Mouse (Mus musculus): ENCODE measurements around the gene Mmrn1. TPM values are rescaled to one million over a fixed set of nuclear protein-coding genes. Genes with fewer than 3 reads are reported as not detected.
"Not testable (repeated sequence)": the region's sequence is repeated elsewhere in the genome, so short reads cannot be mapped to it uniquely, and the experiment has no call there.

Mmrn1 gene
- 8.3 and 8.4 TPM in 2 replicates for polyA plus RNA-seq (2015; fragmentation: Nextera tagmentation; extraction: Ambion mirVana)

DNA sequence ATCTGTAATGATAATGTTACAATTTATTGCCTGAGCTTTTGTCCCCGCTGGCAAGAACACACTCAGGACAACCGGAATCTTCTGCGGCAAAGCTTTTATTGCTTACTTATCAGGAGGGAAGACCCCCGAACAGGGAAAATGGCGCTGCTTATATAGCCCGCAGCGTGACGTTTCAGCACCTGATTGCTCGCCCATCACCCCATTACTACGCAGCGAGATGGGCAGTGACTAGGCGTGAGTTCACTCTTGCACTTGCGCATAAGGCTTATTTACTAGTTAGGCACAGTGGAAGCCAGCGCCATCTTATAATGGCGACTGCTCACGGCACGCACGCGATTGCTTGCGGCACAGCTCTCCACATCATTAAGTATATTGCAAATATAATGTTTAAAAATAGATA is at the start of gene Mmrn1:
Gene Mmrn1, plus strand, starts transcription at position 301 of the 400 bp plus-strand sequence.
- not testable (repeated sequence) for H3K9ac ChIP-seq; H3K9me3 ChIP-seq (replicated peaks); H3K27me3 ChIP-seq; H3K27ac ChIP-seq (replicated peaks); ATAC-seq (ENCODE audit: insufficient number of reproducible peaks, low FRiP score, low TSS enrichment, low read depth); H3K4me3 ChIP-seq (replicated peaks); H3K4me1 ChIP-seq; H3K4me2 ChIP-seq (replicated peaks); H3K36me3 ChIP-seq
- WGBS, result 95% methylated on average over 20 of the region's 20 CpGs

DNA sequence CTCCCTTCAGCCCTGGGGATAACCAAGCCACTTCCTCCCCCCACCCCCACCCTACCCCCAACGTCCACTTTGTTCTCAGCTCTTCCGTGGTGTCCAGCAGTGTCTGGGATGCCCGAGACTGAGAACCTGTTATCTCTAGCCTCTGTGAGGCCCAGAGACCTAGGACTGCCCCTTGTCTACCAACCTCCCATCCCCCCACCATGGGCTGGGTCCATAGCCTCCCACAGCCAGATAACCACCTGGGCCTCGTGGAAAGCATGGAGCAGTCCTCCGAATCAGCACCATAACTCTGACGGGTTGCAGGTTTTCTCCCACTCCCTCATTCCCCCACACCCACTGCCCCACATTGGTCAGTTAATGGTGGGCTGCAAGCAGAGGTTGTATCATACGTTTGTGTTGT is 44.4 kb upstream of the Mmrn1 start:
- ATAC-seq (ENCODE audit: insufficient number of reproducible peaks, low FRiP score, low TSS enrichment, low read depth), result no peak
- Histone ChIP-seq H3K9me3 (replicated peaks) (no peaks in the 10 kb centered on the region), H3K27ac (replicated peaks) (no peak overlapping the region), H3K36me3 (no peaks in the 10 kb centered on the region), H3K27me3 (no peaks in the 10 kb centered on the region), H3K4me1 (no peaks in the 10 kb centered on the region), H3K4me3 (replicated peaks) (no peak overlapping the region), H3K9ac (no peak overlapping the region), H3K4me2 (replicated peaks) (no peak overlapping the region)
- 86% methylated on average over 7 of the region's 7 CpGs for WGBS

DNA sequence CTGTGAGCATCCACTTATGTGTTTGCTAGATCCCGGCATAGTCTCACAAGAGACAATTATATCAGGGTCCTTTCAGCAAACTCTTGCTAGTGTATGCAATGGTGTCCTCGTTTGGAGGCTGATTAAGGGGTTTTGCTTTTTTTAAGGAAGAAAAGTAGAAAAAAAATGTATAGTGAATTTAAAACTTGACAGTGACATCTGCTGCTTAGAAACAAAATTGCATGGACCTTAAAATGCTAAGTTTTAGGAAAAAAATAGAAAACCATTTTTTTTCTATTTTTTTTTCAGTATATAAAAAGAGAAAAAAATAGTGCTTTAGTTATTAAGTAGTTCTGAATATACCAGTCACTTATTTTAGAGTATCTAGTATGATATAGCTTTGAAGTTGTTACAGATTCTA is 43.2 kb upstream of the Mmrn1 start:
- ATAC-seq (ENCODE audit: insufficient number of reproducible peaks, low FRiP score, low TSS enrichment, low read depth), result no peak
- H3K9me3 ChIP-seq (replicated peaks), result no peaks in the 10 kb centered on the region
- no peak overlapping the region for H3K4me3 ChIP-seq (replicated peaks)
- WGBS, result 60% methylated on average over 2 of the region's 2 CpGs
- no peak overlapping the region for H3K27ac ChIP-seq (replicated peaks)
- no peak overlapping the region for H3K9ac ChIP-seq
- H3K36me3 ChIP-seq, result no peaks in the 10 kb centered on the region
- no peak overlapping the region for H3K4me2 ChIP-seq (replicated peaks)
- H3K4me1 ChIP-seq, result no peaks in the 10 kb centered on the region
- H3K27me3 ChIP-seq, result no peaks in the 10 kb centered on the region

DNA sequence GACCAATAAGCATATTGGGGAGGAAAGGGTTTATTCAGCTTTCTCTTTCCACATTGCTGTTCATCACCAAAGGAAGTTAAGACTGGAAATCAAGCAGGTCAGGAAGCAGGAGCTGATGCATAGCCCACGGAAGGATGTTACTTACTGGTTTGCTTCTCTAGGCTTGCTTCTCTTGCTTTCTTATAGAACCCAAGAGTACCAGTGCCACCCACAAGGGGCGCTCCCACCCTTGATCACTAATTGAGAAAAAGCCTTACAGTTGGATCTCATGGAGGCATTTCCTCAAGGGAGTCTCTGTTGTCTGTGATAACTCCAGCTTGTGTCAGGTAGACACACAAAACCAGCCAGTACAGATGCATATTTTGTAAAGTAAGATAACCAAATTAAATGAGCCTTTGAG is 17.5 kb upstream of the Mmrn1 start:
- no peaks in the 10 kb centered on the region for H3K27me3 ChIP-seq
- 83% methylated on average over 2 of the region's 2 CpGs for WGBS
- H3K9me3 ChIP-seq (replicated peaks), result no peaks in the 10 kb centered on the region
- H3K4me3 ChIP-seq (replicated peaks), result no peak overlapping the region
- H3K36me3 ChIP-seq, result no peaks in the 10 kb centered on the region
- ATAC-seq (ENCODE audit: insufficient number of reproducible peaks, low FRiP score, low TSS enrichment, low read depth), result no peak
- no peak overlapping the region for H3K4me2 ChIP-seq (replicated peaks)
- H3K27ac ChIP-seq (replicated peaks), result no peak overlapping the region
- H3K4me1 ChIP-seq, result no peaks in the 10 kb centered on the region
- H3K9ac ChIP-seq, result no peak overlapping the region

DNA sequence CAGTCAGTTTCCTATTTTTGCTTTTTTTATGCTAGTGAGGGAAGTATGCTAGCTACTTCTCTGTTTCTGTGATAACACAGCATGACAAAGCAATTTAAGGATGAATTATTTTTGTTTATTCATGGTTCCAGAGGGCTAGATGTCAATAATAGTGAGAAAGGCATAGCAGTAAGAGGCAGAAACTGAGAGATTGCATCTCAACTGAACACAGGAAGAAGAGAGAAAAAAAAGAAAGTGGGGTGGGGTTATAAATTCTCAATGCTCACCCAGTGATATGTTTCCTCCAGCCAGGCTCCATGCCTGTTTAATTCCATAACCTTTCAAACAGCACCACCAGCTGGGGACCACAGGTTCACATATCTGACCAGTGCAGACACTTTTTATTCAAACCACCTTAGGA is 6.6 kb downstream of the Mmrn1 start:
- H3K9me3 ChIP-seq (replicated peaks), result no peaks in the 10 kb centered on the region
- no peak overlapping the region for H3K9ac ChIP-seq
- H3K27me3 ChIP-seq, result no peaks in the 10 kb centered on the region
- no peaks in the 10 kb centered on the region for H3K36me3 ChIP-seq
- no peak overlapping the region for H3K4me2 ChIP-seq (replicated peaks)
- no peak for ATAC-seq (ENCODE audit: insufficient number of reproducible peaks, low FRiP score, low TSS enrichment, low read depth)
- no peak overlapping the region for H3K4me3 ChIP-seq (replicated peaks)
- no peak overlapping the region for H3K27ac ChIP-seq (replicated peaks)
- no peaks in the 10 kb centered on the region for H3K4me1 ChIP-seq

DNA sequence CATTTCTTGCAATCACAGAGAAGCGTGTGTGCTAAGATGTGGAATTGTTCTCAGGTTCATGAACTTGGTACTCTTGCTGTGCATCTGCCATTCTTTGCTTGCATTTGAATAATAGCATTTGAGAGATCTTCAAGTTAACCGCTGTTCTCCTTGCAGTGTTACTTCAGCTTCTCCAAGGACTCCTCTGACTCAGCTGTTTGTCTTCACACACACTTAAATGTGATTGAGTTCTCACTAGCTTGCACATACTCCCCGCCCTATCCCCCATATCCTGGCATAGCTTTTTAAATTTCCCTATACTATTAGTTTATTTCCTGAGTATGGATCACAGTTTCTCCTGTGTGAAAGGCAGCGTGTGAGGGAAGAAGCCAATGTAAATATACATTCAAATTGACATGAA is 10.1 kb downstream of the Mmrn1 start:
- Histone ChIP-seq H3K9me3 (replicated peaks) (no peaks in the 10 kb centered on the region), H3K9ac (no peak overlapping the region), H3K4me3 (replicated peaks) (no peak overlapping the region), H3K4me1 (no peaks in the 10 kb centered on the region), H3K27me3 (no peaks in the 10 kb centered on the region), H3K36me3 (no peaks in the 10 kb centered on the region), H3K27ac (replicated peaks) (no peak overlapping the region), H3K4me2 (replicated peaks) (no peak overlapping the region)
- ATAC-seq (ENCODE audit: insufficient number of reproducible peaks, low FRiP score, low TSS enrichment, low read depth), result no peak
- WGBS, result 62% methylated on average over 4 of the region's 4 CpGs

DNA sequence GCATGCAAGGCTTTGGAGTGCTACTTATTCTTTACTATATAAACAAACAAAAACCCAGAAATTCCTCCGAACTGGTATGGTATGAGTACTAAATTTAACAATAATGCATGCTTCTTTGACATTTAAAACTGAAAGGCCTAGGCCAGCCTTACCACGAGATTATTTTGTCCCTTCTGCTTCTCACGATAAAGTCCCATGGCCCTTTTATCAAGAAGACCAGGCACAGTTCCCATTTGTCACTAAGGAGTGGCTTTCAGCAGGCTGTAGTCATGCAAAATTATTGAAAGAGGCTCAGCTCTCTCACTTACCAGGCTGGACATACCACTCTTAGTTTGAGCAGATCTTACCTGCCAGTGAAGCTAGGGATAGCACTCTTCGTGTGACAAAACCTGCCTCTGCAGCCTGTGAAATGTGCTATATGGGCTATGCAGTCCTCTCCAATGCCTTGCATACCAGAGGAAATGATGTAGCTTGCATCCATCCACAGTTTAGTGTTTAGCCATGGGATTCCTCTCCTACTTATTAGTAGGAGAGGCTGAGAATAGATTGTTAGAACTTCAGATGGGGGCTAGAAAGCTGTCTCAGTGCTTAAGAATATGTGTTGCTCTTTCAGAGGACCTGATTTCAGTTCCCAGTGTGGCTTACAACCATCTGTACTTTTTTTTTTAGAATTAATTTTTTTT is 10.8 kb downstream of the Mmrn1 start:
- no peak overlapping the region for H3K4me2 ChIP-seq (replicated peaks)
- no peak overlapping the region for H3K4me3 ChIP-seq (replicated peaks)
- H3K9me3 ChIP-seq (replicated peaks), result no peaks in the 10 kb centered on the region
- H3K36me3 ChIP-seq, result no peaks in the 10 kb centered on the region
- no peak for ATAC-seq (ENCODE audit: insufficient number of reproducible peaks, low FRiP score, low TSS enrichment, low read depth)
- WGBS, result 66% methylated on average over 4 of the region's 4 CpGs
- no peaks in the 10 kb centered on the region for H3K4me1 ChIP-seq
- no peak overlapping the region for H3K27ac ChIP-seq (replicated peaks)
- H3K27me3 ChIP-seq, result no peaks in the 10 kb centered on the region
- no peak overlapping the region for H3K9ac ChIP-seq

DNA sequence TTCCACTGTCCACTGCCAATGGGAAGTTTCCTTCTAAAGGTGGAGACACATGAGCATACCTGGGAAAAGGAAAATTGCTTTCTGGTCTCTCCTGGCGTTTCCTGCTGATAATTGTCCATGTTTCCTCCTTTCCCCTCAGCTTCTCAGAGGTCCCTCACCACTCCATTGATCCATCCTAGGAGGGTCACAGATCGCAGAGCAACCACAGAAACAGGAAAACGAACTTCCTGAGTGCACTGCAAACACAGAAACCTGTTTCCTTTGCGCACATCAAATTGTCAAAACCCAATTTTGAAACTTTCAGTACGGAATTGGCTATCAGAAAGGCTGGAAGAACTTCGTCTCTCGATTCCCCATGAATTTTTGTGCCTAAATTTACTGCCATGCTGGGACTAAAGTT is 19.4 kb downstream of the Mmrn1 start:
- Histone ChIP-seq H3K4me1 (no peaks in the 10 kb centered on the region), H3K4me3 (replicated peaks) (no peak overlapping the region), H3K27me3 (no peaks in the 10 kb centered on the region), H3K9me3 (replicated peaks) (no peaks in the 10 kb centered on the region), H3K9ac (no peak overlapping the region), H3K36me3 (no peaks in the 10 kb centered on the region), H3K4me2 (replicated peaks) (no peak overlapping the region), H3K27ac (replicated peaks) (no peak overlapping the region)
- WGBS, result 64% methylated on average over 7 of the region's 7 CpGs
- ATAC-seq (ENCODE audit: insufficient number of reproducible peaks, low FRiP score, low TSS enrichment, low read depth), result no peak

DNA sequence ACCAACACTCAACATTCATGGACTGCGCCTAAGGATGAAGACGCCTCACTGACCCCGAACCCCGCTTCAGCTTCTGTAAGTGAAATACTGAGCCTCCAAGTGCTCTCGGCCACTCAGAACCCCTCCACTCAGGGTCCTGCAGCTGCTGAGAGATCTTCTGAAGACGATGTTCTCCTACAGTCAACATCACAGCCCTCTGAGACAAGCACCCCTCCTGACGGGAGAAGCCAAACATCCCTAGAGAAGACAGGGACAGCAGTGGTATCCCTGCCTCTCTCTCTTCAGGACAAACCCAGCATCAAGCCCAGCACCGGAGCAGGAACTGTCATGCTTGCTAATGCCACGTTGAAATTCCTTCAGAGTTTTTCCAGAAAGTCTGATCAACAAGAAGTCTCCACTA is 19.8 kb downstream of the Mmrn1 start:
- WGBS, result 80% methylated on average over 9 of the region's 9 CpGs
- no peak overlapping the region for H3K9ac ChIP-seq
- no peaks in the 10 kb centered on the region for H3K36me3 ChIP-seq
- H3K4me3 ChIP-seq (replicated peaks), result no peak overlapping the region
- no peak overlapping the region for H3K27ac ChIP-seq (replicated peaks)
- no peaks in the 10 kb centered on the region for H3K9me3 ChIP-seq (replicated peaks)
- H3K27me3 ChIP-seq, result no peaks in the 10 kb centered on the region
- H3K4me2 ChIP-seq (replicated peaks), result no peak overlapping the region
- ATAC-seq (ENCODE audit: insufficient number of reproducible peaks, low FRiP score, low TSS enrichment, low read depth), result no peak
- no peaks in the 10 kb centered on the region for H3K4me1 ChIP-seq

DNA sequence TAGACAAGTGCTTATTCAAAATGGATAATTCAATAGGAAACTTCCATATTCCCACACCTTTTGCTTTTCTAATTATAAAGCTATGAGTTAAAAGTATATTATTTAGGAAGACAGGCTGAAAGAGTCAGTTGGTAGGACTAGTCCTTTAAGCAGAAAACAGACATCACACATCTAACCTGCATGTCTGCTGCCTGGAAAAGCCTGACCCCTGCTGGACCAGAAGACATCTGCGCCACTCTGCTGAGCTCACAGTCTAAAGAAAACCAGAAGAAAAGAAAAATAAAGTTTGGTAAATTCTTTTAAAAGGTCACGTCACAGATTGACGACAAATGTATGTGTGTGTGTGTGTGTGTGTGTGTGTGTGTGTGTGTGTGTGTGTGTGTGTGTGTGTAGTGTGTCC is 25.6 kb downstream of the Mmrn1 start:
- Histone ChIP-seq H3K27ac (replicated peaks) (no peak overlapping the region), H3K9me3 (replicated peaks) (no peaks in the 10 kb centered on the region), H3K4me1 (no peaks in the 10 kb centered on the region), H3K27me3 (no peaks in the 10 kb centered on the region), H3K9ac (no peak overlapping the region), H3K4me3 (replicated peaks) (no peak overlapping the region), H3K4me2 (replicated peaks) (no peak overlapping the region), H3K36me3 (no peaks in the 10 kb centered on the region)
- 47% methylated on average over 3 of the region's 3 CpGs for WGBS
- ATAC-seq (ENCODE audit: insufficient number of reproducible peaks, low FRiP score, low TSS enrichment, low read depth), result no peak

DNA sequence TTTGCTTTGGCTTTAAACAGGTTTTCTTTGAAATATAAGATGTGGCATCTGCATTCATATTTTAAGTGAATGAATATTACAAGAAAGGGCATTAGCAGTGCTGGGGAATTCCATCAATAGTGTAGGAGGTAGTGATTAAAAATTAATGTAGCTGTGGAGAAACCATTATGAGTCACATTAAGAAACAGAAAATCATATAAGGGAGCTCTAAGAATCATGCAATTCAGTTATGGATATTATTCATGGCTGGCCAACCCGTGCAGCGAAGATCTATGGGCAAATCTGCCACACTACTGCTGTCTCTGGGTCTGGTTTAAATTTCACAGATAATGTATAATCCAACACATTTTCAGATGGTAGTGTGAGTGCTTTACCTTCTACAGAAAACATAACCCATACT is 36.5 kb downstream of the Mmrn1 start:
- Histone ChIP-seq H3K27ac (replicated peaks) (no peak overlapping the region), H3K9me3 (replicated peaks) (no peaks in the 10 kb centered on the region), H3K4me1 (no peaks in the 10 kb centered on the region), H3K4me3 (replicated peaks) (no peak overlapping the region), H3K9ac (no peak overlapping the region), H3K4me2 (replicated peaks) (no peak overlapping the region), H3K36me3 (no peaks in the 10 kb centered on the region), H3K27me3 (no peaks in the 10 kb centered on the region)
- WGBS, result 67% methylated on average over 2 of the region's 2 CpGs
- no peak for ATAC-seq (ENCODE audit: insufficient number of reproducible peaks, low FRiP score, low TSS enrichment, low read depth)

DNA sequence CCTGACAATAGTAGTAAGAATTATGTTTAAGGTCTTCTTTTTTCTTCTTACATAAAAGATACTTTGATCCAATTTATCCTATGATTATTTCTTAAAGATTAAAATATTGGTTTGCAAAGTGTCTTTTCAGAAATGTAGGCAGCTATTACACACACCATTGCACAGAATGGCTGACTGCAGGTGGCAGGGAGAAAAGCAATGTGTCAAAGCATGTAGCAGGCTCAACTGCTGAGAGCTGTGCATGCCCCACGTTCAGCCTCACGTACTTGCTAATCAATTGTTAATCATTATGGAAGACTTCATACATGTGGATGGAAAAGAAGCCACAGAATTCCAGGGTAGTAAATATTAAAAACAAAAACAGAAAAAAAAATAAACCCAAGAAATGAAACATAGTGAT is 37.1 kb downstream of the Mmrn1 start:
- H3K4me2 ChIP-seq (replicated peaks), result no peak overlapping the region
- no peaks in the 10 kb centered on the region for H3K36me3 ChIP-seq
- no peak for ATAC-seq (ENCODE audit: insufficient number of reproducible peaks, low FRiP score, low TSS enrichment, low read depth)
- no peak overlapping the region for H3K9ac ChIP-seq
- no peak overlapping the region for H3K4me3 ChIP-seq (replicated peaks)
- H3K27me3 ChIP-seq, result no peaks in the 10 kb centered on the region
- WGBS, result 62% methylated on average over 2 of the region's 2 CpGs
- no peaks in the 10 kb centered on the region for H3K4me1 ChIP-seq
- no peaks in the 10 kb centered on the region for H3K9me3 ChIP-seq (replicated peaks)
- no peak overlapping the region for H3K27ac ChIP-seq (replicated peaks)
